Mouse (Mus musculus) induced T-regulatory cell, adult 2 months (primary cell): Measurements from ENCODE around the gene Wbp11.

Experiments used
- DNase-seq: peaks from one replicate; pipeline ENCODE4 v3.0.0-alpha.2; 2012; ENCODE audit warnings: low read depth

Gene Wbp11

DNA sequence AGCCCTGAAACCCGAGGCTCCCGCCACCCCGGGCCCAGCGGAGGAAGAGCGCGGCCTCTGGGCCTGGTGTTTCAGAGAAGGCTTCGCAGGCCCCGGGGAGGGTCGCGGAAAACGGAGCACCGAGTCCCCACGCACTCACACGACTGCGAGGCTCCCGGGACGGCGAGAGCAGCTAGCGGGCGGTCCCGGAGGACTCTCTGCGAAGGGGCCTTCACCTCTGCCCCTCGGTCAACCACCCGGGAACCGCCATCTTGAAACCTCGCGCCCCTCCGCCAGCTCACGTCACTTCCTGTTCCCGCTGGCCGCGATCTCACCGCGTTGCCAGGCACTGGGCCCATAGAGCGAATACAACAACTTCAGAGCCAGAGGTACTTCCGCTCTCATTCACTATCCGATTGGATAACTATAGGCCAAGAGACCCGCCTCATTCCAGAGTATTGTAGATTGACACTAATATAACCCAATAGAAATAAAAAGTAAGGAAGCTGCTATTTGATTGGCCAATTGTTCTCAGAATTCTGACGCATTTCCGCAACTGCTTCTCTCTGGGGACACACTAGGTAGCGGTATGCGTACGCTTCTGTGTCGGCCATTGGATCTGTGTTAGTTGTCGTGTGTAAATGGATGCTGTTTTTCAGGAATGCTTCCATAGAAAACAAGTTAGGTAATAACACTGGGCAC, at the start of gene Wbp11:
Gene Wbp11, minus strand, starts transcription at position 353 of the 681 bp plus-strand sequence.
- peak; percentile 96 for DNase-seq

GRCm38 (mm10) chr6:136875670-136876069, 47.6 kb upstream of the Wbp11 start, which contains the start of gene Mgp:
Mgp (minus strand) TSS chr6:136875823.
- DNase-seq, result no peak

GRCm38 (mm10) chr6:136874599-136874998, 46.6 kb upstream of the Wbp11 start:
- DNase-seq, result no peak

DNA sequence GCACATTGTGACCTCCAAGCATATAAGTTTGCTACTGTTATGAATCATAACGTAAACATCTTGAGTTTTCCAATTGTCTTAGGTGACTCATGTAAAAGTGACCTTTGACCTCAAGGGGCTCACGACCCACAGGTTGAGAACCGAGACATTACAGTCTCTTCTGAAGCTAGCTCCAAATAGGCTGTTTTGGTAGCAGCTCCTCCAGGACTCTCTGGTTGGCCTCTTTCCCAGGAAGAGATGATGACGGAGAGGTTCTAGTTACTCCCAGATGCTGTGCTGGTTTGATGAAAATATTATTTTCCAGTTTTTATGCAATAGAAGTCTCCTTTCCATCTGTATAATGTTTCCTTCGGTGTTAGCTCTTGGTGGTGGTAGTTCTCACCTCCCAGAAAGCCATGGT, 40.9 kb upstream of the Wbp11 start:
- no peak for DNase-seq

GRCm38 (mm10) chr6:136866150-136866549, 38.1 kb upstream of the Wbp11 start:
- DNase-seq, result no peak

- no peak for DNase-seq
Observed at GRCm38 (mm10) chr6:136865360-136865759, 37.3 kb upstream of the Wbp11 start.

- peak; percentile 76 for DNase-seq
Observed at GRCm38 (mm10) chr6:136861020-136861419, 33.0 kb upstream of the Wbp11 start.

- no peak for DNase-seq
Observed at GRCm38 (mm10) chr6:136858420-136858819, 30.4 kb upstream of the Wbp11 start.

GRCm38 (mm10) chr6:136857873-136858260, 29.8 kb upstream of the Wbp11 start:
- DNase-seq, result no peak

DNA sequence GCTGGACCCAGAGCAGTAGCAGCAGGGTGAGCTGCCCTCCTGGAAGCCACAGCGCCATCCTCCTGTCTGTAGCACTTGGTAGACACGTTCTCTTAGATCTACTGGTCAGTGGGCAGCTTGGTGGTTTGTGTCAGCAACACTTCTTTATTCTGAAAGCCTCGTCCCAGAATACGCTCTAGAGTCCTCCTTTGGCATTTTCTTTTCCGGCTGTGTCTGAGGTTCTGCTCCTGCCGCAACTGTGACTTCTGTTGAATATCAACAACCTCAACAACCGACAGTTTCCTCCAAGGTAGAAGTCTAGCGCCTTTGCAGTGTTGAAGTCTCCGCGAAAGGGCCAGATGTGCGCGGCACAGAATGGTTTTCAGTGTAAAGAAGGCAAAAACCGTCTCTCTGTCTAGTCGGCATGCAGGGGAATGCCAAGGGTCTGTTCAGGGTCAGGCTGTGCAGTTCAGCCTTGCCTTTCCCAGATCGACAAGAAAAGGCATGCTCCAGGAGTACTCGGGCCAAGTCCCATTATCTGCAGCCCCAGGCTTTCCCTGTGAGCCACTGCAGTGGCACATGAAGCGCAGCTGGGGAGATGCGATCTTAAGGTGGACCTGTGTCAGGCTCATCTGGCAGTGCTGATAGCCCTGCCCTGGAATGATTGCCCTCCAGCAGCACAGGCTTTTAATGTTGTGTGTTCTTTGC, 29.3 kb upstream of the Wbp11 start, which contains the start of gene Art4:
Gene Art4, minus strand, starts transcription at position 548 of the 687 bp plus-strand sequence.
- DNase-seq, result peak; percentile 38

DNA sequence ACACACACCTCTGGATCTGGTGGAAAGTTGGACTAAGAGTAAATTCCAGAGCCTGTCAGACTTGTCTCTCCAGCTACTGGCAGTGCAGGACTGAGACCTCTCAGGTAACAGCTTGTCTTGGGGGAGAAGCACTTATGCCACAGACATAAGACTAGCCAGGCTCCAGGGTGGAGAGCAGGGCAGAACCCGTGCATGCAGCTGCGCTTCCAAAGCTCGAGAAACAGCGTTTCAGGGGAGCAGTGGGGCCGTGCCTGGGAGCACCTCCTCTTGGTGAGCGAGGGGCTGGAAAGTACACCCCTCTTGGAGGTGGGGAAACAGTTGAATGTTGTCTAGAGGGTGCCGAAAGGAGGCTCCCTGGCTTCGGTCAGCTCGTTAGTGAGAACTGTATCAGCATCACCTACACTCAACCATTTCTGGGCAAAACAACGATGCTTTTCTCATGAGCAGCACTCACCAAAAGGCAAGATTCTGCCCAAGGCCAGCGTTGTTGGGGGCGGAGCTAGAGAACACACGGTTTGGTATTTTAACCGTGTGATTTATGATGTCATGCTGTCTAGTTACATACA, 28.1 kb upstream of the Wbp11 start:
- peak; percentile 45 for DNase-seq

GRCm38 (mm10) chr6:136855183-136855582, 27.1 kb upstream of the Wbp11 start:
- no peak for DNase-seq

DNA sequence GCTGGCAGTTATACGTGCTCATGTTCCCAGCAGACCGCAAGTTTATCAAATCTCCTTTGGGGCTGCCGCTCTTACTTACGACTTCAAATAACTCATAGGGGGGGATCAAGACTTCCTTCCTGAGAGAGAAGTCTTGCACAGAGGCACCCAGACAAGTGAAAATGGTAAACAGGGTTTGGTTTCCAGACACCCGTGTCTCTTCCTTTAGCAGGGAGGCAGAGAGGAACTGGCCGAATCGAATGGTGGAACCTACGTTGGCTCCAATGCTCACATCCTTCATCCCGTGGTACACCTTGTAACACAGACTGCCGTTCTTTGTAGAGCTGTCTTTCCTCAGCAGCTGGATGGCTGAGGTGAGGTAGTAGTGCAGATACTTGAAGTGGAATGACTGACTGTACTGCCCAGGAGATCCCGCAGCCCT, 26.3 kb upstream of the Wbp11 start:
- DNase-seq, result peak; percentile 48

GRCm38 (mm10) chr6:136852762-136853161, 24.7 kb upstream of the Wbp11 start:
- no peak for DNase-seq

- DNase-seq, result no peak
Observed at GRCm38 (mm10) chr6:136852348-136852747, 24.3 kb upstream of the Wbp11 start.

GRCm38 (mm10) chr6:136850267-136850666, 22.2 kb upstream of the Wbp11 start:
- no peak for DNase-seq

DNA sequence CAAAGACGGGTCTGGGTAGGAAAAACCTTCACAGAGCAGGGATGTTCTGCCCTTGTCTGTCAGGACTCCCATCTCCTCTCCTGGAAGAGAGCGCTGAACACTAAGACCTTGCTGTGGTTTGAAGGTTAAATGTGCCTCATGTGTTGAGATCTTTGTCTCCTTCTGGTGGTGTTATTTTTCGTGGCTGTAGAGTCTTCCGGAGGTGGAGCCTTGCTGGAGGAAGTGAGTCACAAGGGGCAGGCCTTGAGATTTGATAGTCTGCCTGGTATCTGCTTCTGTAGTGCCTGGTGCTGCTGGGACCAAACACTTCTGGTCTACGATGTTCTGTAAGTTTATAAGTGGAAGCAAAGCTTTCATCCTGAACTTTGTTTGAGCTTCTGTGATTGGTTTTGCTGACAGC, 20.9 kb upstream of the Wbp11 start:
- peak; percentile 52 for DNase-seq

DNA sequence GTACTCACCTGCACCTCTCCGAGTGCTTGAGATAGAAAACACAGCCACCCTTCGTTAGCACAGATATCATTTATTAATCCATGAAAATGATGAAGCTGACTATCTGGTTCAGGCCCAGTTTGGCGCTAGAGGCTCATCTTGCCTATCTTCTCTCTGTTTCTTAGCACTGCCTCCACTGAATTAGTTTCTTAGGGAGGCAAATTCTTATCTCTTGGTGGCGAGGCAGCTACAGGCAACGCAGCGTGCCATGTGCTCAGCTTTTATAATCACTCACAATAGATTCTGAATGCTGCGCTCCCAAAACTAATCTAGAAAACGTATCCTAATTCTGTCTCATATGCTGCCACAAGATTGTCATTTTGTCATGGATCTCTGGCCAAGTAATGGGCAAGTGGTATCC, 20.4 kb upstream of the Wbp11 start:
- DNase-seq, result no peak

- peak; percentile 74 for DNase-seq
Observed at GRCm38 (mm10) chr6:136847790-136848189, 19.8 kb upstream of the Wbp11 start.

GRCm38 (mm10) chr6:136847267-136847666, 19.2 kb upstream of the Wbp11 start:
- no peak for DNase-seq

GRCm38 (mm10) chr6:136845706-136846480, 17.9 kb upstream of the Wbp11 start:
- DNase-seq, result no peak

- no peak for DNase-seq
Observed at GRCm38 (mm10) chr6:136844903-136845302, 16.9 kb upstream of the Wbp11 start.
